Mouse (Mus musculus) adrenal gland, adult 18-20 months (tissue): ENCODE data around the gene Map2k6. TPM values are rescaled to one million over a fixed set of nuclear protein-coding genes. Genes with fewer than 3 reads are reported as not detected.
A peak's percentile ranks its signal among the peaks of the same experiment; 100 is the strongest.
"Not testable (repeated sequence)": the region's sequence is repeated elsewhere in the genome, so short reads cannot be mapped to it uniquely, and the experiment has no call there.

Experiments used
- DNase-seq, 2 experiments: peaks; one replicate each; pipeline ENCODE4 v3.0.0; 2021 to 2022; ENCODE audit warnings: low spot score in 2 of 2
- long read RNA-seq, 2 experiments: library from polyadenylated mRNA; stranded (forward); transcript quantifications; one replicate each; pipeline ENCODE4 v2.0.0; 2021
- total RNA-seq, 2 experiments: library from RNA; stranded (reverse); gene quantifications; 1 replicate in 1 of 2; 2 replicates in 1 of 2; pipeline ENCODE4 v1.2.3; 2021

Gene Map2k6
- 1 to 10 TPM; 2.1 to 3.5 TPM for total RNA-seq
- long read RNA-seq, experiment 1, partial matches to known transcripts = 0 of 3 reads
- long read RNA-seq, experiment 1, other reads (novel, unspliced or antisense) = 0 of 3 reads
- long read RNA-seq, experiment 2, partial matches to known transcripts = 0 of 4 reads
- long read RNA-seq, experiment 2, other reads (novel, unspliced or antisense) = 0 of 4 reads

GRCm38 (mm10) chr11:110398553-110399239 is at the start of gene Map2k6:
Map2k6 (plus strand) TSS chr11:110399122.
- DNase-seq = peak; percentile 64 to 65

- DNase-seq = no peak
These were observed 44.7 kb upstream of the Map2k6 start for GRCm38 (mm10) chr11:110354261-110354660.

DNA sequence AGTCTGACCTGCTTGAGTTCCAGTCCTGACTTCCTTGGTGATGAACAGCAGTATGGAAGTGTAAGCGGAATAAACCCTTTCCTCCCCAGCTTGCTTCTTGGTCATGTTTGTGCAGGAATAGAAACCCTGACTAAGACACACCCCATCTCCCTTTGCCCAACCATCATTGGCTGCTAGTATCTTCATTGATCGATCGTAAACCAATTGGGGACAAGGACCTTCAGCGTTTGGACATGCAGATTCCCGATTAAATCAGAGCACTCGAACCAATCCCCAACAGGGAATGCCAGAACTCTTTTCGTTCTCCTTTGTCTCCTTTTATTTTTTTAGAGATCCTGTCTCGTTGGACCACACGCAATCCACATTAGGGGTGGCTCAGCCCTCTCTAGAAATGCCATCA is 43.8 kb upstream of the Map2k6 start:
- DNase-seq = not testable (repeated sequence)

DNA sequence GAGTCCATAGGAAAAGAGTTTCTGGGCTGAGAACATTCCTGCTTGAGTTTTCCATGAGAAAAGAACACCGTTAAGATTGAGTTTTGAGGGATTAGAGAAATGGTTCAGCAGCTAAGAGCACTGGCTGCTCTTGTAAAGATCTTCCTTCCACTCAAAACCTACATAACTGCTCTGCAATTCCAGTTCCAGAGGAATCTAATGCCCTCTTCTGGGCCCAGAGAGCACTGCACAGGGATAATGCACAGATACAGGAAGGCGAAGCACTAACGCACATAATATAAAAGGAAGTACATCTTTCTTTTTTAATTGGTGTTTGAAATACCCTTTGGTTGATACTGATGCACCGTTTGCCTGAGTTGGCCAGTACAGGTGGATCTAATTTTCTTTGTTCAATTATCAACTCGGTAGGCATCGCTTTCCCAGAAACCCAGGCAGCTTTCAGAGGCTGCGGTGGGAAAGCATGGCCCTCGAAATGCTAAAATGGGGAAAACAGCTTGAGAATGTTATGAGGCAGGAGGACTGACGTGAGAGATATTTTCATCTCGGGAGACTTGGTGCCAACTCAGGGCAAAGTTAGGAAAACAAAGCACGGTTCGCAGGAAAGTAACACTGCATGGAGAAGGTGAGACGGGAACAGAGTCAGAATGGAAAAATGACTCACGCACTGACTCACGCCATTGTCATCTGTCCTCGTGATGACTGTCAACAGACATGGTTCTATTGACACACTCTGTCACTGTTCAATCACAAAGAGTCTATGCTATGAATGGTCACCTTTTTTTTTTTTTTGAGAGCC is 41.0 kb upstream of the Map2k6 start:
- DNase-seq = peak; percentile 33

DNA sequence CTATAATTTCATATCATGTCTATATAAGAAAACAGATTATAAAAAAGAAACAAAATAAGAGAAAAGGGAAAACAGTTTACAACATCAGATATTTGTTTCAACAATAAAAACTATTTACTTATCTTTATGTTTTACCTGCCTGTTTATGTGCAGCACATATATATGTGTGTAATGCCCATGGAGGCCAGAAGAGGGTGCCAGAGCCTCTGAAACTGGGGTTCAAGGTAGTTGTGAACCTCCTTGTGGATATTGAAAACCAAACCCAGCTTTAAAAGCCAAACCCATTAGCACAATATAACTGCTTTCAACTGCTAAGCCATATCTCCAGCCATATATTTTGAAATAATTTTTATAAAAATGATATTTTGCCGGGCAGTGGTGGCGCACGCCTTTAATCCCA is 33.9 kb upstream of the Map2k6 start:
- DNase-seq = peak; percentile 33 to 58

DNA sequence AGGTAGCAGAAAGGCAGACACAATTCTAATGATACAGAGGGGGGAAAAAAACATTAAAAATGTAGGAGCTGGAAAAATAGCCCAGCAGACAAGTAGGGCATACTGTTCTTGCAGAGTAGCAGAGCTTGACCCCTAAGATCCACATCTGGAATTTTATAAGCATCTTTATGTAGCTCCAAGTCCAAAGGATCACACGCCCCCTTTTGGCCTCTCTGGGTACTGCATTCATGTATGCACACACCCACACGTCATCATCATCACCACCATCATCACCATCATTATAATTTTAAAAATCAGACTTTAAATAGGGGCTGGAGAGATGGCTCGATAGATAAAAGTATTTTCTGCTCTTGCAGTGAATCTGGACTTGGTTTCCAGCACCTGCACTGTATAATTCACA is 32.0 kb upstream of the Map2k6 start:
- no peak for DNase-seq

DNA sequence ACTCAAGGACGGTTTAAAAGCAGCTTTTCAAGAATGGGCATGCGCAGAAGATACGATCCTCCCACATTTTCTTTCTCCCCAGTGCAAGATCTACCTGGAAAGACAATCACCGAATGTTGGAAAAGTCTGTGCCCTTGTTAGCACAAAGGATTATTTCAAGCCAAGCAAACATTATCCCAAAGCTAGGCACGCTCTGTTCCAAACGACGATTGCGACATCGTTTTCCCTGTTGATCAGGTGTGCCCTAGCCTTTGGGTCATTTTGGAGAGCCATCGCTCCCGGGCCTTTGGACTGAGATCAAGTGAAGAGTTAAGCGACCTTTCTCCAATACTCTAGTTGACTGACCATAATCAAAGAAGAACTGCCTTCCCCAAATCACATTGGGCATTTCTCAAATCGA is 31.3 kb upstream of the Map2k6 start:
- no peak for DNase-seq

DNA sequence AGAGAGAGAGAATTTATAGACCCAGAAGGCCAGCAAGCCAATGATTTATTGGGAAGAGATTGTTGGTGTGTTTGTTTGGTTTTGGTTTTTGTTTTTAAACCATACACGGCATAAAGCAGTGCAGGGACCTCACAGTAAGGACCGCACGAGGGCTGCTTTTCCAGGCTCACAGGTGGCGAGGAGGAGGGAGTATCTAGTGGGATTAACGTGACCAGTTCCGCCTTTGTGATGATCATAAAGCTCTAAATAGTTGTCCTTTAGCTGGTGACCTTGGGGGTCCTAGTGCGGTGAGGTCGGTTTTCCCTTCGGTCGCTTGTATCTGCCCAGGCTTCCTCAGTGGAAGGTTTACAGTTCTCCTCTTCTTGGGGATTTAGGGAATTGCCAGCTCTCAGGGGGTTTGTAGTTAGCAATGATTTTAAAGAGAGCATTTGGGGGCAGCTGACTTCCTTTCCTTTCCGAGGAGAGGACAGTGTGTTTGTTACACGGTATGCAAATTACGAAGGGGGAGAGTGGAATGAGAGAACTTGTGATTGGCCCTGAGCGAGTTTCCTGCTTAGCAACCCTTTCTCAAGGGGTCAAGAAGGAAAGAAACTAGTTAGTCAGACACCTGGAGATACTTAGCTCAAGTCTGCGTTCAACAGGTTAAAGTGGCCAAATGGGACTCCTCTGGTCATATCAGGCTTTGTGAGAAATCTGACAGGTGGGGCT is 29.5 kb upstream of the Map2k6 start:
- no peak for DNase-seq

DNA sequence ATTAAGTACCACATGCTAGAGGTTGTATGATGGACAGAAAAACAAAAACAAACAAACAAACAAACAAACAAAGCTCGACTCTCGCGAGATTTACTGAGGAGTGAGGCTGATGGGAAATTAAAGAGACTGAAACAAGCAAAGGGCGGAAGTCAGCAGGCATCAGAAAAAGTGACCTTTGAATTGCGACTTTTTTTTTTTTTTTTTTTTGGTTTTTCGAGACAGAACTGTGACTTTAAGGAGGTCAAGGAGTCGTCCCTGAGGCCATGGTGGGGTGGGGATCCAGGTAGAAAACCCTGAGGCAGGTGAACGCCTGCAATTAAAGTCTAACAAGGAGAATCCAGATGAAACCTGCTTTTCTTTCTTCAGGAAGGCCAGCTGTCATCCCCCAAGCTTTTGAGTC is 27.1 kb upstream of the Map2k6 start:
- DNase-seq = no peak

DNA sequence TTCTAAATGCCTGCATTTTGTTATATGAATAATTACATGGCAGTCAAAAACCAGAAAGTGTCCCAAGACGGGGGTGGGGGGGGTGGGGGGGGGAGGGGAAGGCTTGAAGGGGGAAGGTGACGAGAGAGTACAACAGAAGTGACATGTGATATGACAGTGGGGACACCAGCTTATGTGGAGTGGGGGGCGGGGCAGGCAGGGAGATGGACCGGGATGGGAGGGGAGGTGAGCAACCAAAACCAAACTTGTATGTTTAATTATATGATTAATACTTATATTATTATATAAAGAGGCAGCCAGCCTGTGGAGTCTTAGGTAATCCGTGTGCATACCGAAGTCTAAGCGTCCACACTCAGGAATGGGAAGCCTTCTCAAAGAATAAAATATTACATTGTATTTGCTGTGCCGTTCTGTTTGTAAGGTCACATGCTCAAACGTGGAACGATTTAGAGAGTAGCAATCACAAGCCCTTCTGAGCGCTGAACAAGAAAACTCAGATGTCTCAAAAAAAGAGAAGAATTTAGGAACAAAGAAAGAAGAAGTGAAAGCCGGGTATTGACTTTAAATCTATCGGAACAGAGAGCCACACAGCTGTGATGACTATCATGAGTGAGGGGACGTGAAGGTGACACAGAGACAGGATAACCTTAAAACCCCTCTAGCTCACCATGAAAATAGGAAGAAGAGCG is 26.5 kb upstream of the Map2k6 start:
- DNase-seq = no peak

DNA sequence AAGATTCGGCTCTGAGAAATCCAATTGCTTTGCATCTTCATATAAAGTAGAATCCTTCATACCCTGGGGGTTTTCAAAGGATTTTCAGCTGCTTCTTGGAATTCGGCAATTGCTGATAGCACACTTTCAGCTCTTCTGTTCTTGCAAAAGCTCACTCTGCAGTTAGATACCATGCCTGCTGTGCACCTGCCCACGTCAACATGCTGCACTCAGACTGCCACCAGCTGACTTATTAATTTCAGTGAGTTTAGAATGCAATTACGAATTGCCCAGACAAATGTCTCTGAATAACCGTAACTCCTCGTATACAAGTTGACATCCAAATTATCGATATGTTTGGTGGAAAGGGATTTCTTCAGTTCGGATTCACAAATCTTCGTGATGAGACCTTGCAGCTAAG is 24.9 kb upstream of the Map2k6 start:
- no peak for DNase-seq

GRCm38 (mm10) chr11:110379661-110380309 is 19.1 kb upstream of the Map2k6 start:
- peak; percentile 37 to 40 for DNase-seq

DNA sequence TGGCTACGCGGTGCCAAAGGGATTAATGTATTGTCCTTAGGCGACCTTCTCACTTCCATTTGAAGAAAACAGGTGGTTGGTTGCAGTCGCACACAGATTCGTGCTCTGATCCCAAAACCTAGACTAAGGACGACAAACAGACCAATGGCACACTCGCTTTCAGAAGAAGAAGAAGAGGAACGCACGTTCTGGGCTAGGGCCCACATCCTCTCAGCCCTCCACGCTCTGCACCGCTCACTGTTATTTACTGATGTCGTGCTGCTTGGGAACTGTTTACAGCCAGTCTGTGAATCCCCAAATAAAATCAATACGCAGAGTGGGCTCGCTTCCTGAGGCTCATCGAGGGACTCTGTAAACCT is 18.6 kb upstream of the Map2k6 start:
- DNase-seq = no peak

- DNase-seq = no peak
These were observed 13.4 kb upstream of the Map2k6 start for GRCm38 (mm10) chr11:110385487-110385886.

DNA sequence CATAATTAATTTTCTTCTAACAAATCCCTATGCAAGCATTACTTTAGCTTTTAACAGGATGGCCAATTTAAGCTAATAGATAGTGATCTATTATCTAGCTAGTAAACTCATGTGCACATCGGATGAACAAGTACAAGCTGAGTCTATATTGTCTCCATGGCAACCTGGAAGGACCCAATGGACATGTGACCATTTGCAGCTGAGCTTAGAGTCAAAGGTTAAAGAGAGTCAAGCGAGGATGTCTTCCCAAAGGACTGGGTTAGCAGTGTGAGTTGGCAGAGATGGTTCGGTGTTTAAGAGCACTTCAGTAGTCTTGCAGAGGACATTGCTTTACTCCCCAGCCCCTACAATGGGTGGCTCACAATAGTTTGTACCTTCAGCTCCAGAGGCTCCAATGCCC is 6.2 kb upstream of the Map2k6 start:
- DNase-seq = no peak

GRCm38 (mm10) chr11:110394788-110395452 is 4.0 kb upstream of the Map2k6 start:
- DNase-seq = no peak

- no peak for DNase-seq
These were observed 2.8 kb upstream of the Map2k6 start for GRCm38 (mm10) chr11:110396085-110396484.

DNA sequence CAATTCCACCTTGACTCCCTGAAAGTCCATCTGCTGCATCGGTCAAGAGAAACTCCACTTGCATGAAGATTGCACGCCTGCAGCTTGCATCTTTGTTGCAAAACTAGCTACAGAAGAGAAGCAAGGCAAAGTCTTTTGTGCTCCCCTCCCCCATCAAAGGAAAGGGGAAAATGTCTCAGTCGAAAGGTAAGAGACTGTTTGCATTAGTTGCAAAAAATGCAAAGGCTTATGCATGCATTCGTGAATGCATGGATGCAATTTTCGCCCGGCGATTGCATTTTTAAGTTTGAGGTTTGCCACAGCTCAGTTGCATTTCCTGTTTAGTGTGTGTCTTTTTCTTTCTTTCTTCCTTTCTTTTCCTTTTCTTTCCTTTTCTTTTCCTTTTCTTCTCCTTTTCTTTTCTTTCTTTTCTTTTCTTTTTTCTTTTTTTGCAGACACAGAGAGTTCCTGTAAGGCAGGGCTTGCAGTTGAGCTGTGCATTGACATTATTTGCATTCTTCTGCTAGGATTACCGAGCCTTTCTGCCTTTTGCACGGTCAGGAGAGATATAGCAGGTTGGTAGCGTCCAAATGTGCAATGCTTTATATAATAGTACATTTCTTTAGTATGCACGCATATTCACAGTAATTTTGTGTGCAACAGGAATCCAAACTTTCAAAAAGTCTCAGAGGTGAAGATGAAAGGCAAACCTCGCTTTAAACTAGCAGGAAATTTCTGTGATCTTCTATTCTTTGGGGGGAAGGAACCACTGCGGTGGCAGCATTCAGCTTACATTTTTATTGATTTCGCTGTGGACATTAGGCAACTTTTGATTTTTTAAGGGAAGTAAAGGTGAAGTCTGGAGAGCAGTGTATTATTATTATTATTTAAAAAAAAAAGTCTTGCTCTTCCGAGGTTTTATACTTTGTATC is 573 bp downstream of the Map2k6 start:
- DNase-seq = no peak

- no peak for DNase-seq
These were observed 1.4 kb downstream of the Map2k6 start for GRCm38 (mm10) chr11:110400283-110400682.
